Mouse (Mus musculus) heart, embryonic 12.5 days (tissue): ENCODE results near the gene Usp18. TPM values are rescaled to one million over a fixed set of nuclear protein-coding genes. Genes with fewer than 3 reads are reported as not detected.

Experiments used
- ATAC-seq: fragments of 200-750 bp; cut with Nextera tagmentation; 2 replicates; pipeline ENCODE4 v1.8.0; 2017; ENCODE audit warnings: moderate TSS enrichment, moderate library complexity; ENCODE audit not compliant: insufficient number of reproducible peaks, low FRiP score
- H3K27ac ChIP-seq: fragments of 300-500 bp; sonication (generic); 2 replicates; pipeline ENCODE4 v1.5.1; 2016; ENCODE audit warnings: mild to moderate bottlenecking, moderate library complexity; ENCODE audit not compliant: poor library complexity, severe bottlenecking
- H3K27me3 ChIP-seq: fragments of 300-500 bp; sonication (generic); replicated peaks from 2 replicates; pipeline ENCODE4 v1.6.1; 2016; ENCODE audit warnings: mild to moderate bottlenecking, moderate library complexity
- H3K36me3 ChIP-seq: fragments of 300-500 bp; sonication (generic); 2 replicates; pipeline ENCODE4 v1.6.1; 2016; ENCODE audit warnings: mild to moderate bottlenecking, moderate library complexity
- H3K4me1 ChIP-seq: fragments of 300-500 bp; sonication (generic); replicated peaks from 2 replicates; pipeline ENCODE4 v1.6.1; 2016; ENCODE audit warnings: mild to moderate bottlenecking
- H3K4me2 ChIP-seq: fragments of 300-500 bp; sonication (generic); 2 replicates; pipeline ENCODE4 v1.6.1; 2016; ENCODE audit warnings: mild to moderate bottlenecking, moderate library complexity
- H3K4me3 ChIP-seq: fragments of 300-500 bp; sonication (generic); 2 replicates; pipeline ENCODE4 v1.5.1; 2016; ENCODE audit warnings: mild to moderate bottlenecking
- H3K9ac ChIP-seq: fragments of 300-500 bp; sonication (generic); 2 replicates; pipeline ENCODE4 v1.6.1; 2016; ENCODE audit warnings: mild to moderate bottlenecking, moderate library complexity
- H3K9me3 ChIP-seq: fragments of 300-500 bp; sonication (generic); replicated peaks from 2 replicates; pipeline ENCODE4 v1.6.1; 2016; ENCODE audit warnings: mild to moderate bottlenecking, moderate library complexity
- WGBS: fragments of 180-500 bp; shearing (Covaris S2); methylation state at CpG from one replicate; pipeline ENCODE4 v1.1.7; 2016; 5-methylcytosine and 5-hydroxymethylcytosine counted together
- polyA plus RNA-seq: library from polyadenylated mRNA; unstranded; fragments of >200 nt; fragmentation: Nextera tagmentation; extraction: Ambion mirVana; gene quantifications from 2 replicates; pipeline ENCODE4 v1.2.1, GENCODE M21; 2016

Usp18 gene
- polyA plus RNA-seq, 1 experiment from 2014 or later, result 1.8 TPM

DNA sequence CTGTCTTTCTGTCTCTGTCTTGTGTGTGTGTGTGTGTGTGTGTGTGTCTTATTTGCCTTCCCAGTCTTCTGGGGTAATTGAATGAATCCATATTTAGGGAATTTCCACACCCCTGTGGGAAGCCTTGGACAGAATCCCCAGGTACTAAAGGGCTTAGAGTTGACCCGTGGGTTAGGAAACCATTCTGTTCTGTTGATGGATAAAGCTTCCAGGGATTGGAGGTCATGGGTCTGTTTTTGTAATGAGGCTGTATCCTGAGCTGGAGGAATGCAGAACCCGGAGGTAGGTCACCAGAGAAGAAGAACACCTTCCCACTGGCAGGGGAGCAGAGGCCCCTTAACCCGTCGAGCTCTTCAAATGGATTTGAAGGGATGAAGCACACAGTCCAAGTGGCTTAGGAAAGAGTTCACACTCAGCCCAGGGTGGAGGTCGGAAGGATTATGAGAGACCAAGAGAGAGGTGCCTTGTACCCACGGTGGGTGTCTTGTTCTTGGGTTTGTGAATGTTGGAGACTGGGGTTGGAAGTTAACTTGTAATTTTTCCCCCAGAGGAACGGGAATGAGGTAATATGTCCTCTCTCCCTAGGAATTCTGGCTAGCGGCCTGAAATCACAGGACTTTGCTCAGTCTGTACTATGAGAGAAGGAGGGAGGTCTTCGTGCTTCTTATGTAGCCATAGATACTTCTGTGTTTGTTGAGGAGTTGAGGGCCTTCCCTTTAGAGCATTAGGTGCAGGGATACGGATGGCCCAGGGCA lies 57.9 kb downstream of the Usp18 start:
- H3K27ac ChIP-seq, result no peak overlapping the region
- H3K4me3 ChIP-seq, result no peak overlapping the region
- H3K4me2 ChIP-seq, result no peak overlapping the region
- no peaks in the 10 kb centered on the region for H3K36me3 ChIP-seq
- H3K4me1 ChIP-seq, result peaks cover 8% of the 10 kb centered on the region; the same call in 1 of the 2 replicates
- WGBS, result 64% methylated on average over 10 of the region's 10 CpGs
- no peaks in the 10 kb centered on the region for H3K27me3 ChIP-seq
- ATAC-seq, result no peak
- H3K9me3 ChIP-seq, result no peaks in the 10 kb centered on the region
- H3K9ac ChIP-seq, result no peak overlapping the region

DNA sequence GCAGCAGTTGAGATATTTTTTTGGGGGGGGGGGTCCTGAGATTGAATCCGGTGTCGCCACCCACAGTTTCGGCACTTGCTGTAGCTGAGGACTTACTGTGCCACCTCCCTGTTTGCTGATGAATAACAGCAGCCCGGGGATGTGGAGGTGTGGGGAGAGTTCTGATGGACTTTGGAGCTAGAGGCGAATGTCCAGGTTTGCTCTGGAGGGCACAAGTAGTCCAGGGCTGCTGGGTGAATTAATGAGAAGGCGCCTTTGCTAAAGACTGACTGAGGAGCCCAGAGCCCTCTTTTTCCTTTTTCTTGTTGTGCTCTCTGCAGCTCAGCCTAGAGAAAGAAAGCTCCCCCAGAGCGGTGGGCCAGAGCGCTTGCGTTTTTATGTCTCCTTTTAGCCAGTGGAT lies 58.9 kb downstream of the Usp18 start:
- no peaks in the 10 kb centered on the region for H3K36me3 ChIP-seq
- no peak overlapping the region for H3K4me2 ChIP-seq
- 78% methylated on average over 9 of the region's 9 CpGs for WGBS
- no peak overlapping the region for H3K27ac ChIP-seq
- peaks cover 8% of the 10 kb centered on the region; the same call in 1 of the 2 replicates for H3K4me1 ChIP-seq
- no peaks in the 10 kb centered on the region for H3K27me3 ChIP-seq
- H3K9me3 ChIP-seq, result no peaks in the 10 kb centered on the region
- no peak overlapping the region for H3K4me3 ChIP-seq
- ATAC-seq, result no peak
- H3K9ac ChIP-seq, result no peak overlapping the region

DNA sequence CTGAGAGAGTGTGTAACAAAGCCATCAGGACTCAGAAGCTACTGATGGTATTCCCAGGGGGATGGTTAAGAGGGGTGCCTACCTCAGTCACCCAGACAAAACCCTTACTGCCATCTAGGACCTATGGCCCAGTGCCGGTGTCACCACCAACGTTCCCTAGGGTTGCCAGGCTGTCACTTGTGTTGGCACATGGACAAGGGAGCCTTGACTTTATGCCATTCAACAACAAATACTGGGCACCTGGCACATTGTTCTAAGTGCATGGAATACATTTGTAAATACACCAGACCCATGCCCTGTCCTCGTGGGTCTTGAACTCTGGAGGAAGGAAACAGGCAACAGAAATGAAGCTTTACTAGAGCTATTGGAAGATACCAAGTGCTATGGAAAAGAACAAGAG lies 59.9 kb downstream of the Usp18 start:
- H3K9me3 ChIP-seq, result no peaks in the 10 kb centered on the region
- WGBS, result 82% methylated on average over 3 of the region's 3 CpGs
- H3K4me1 ChIP-seq, result 0 out of 2 replicates have a peak, but pooled peaks cover under 1% of the 10 kb centered on the region
- no peak for ATAC-seq
- no peak overlapping the region for H3K9ac ChIP-seq
- no peak overlapping the region for H3K4me2 ChIP-seq
- no peak overlapping the region for H3K27ac ChIP-seq
- no peaks in the 10 kb centered on the region for H3K27me3 ChIP-seq
- no peaks in the 10 kb centered on the region for H3K36me3 ChIP-seq
- H3K4me3 ChIP-seq, result no peak overlapping the region

DNA sequence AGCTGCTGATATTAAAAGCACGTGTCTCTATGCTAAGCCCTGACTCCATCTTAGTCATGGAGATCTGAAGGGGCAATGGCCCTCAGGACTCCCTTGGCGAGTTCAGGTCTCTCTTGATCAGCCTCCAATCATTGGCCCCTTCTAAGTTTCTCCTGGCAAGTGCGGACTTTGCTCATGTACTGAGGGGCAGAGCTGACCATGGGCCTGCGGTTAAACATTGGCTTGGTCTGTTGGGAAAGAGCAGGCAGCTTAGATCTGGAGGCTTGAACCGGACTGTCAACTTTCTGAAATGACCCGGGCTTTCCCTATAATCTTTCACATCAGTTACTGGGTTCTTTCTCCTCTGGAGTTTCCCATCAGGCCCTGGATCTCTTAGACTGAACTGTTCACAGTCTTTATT lies 65.3 kb downstream of the Usp18 start:
- Histone ChIP-seq H3K4me3 (no peak overlapping the region), H3K27me3 (no peaks in the 10 kb centered on the region), H3K9ac (no peak overlapping the region), H3K4me2 (no peak overlapping the region), H3K4me1 (no peaks in the 10 kb centered on the region), H3K36me3 (no peaks in the 10 kb centered on the region), H3K9me3 (no peaks in the 10 kb centered on the region), H3K27ac (no peak overlapping the region)
- WGBS, result 74% methylated on average over 6 of the region's 6 CpGs
- ATAC-seq, result no peak

DNA sequence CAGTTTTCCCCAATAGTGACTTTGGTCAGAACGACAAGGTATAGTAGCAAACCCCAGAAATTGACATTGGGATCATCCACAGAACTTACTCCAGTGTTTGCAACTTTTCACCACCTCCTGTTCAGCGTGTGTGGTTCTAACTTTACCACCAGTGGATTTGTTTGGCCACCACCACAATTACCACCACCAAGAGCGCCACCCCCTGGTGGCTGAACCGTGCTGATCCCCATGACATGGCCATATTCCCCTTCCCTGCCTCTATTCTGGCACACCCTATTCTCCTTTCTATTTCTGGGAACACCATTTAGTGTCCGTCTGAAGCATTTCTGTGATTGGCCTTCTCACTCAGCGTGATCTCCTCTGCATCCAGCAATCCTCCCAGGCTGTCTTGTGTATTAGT lies 73.4 kb downstream of the Usp18 start:
- Histone ChIP-seq H3K4me2 (no peak overlapping the region), H3K9me3 (no peaks in the 10 kb centered on the region), H3K9ac (no peak overlapping the region), H3K4me3 (no peak overlapping the region), H3K27me3 (no peaks in the 10 kb centered on the region), H3K4me1 (no peaks in the 10 kb centered on the region), H3K36me3 (no peaks in the 10 kb centered on the region), H3K27ac (no peak overlapping the region)
- ATAC-seq, result no peak
- 50% methylated on average over 6 of the region's 6 CpGs for WGBS

Other genes starting within 250 kb of the Usp18 start
- 37.4 and 39.5 TPM in 2 replicates for gene Mical3, start 114.9 kb upstream of the Usp18 start, polyA plus RNA-seq
- 6.1 and 6.5 TPM in 2 replicates for gene Pex26, start 62.2 kb upstream of the Usp18 start, polyA plus RNA-seq
- 0.42 and 0.55 TPM in 2 replicates for gene Tuba8, start 35.2 kb upstream of the Usp18 start, polyA plus RNA-seq
- gene Slc6a13, start 54.3 kb downstream of the Usp18 start, polyA plus RNA-seq, result 6.9 and 8.7 TPM in 2 replicates
- gene Slc6a12, start 97.2 kb downstream of the Usp18 start, polyA plus RNA-seq, result not detected in 2 replicates
- not detected in 2 replicates for gene Iqsec3, start 227.8 kb downstream of the Usp18 start, polyA plus RNA-seq